Mouse (Mus musculus): ENCODE measurements around the gene Tex38.

The Tex38 gene

GRCm38 (mm10) chr4:115780918-115781317 is at the start of gene Tex38:
Tex38 (minus strand) TSS chr4:115781018.
- in situ Hi-C loops (cut with MboI; ENCODE audit: unreplicated experiment in 2 of 2), result loop anchor here in 1 of 2 experiments (5.0 kb wide), 1 partner anchor 34 kb away; no protein-coding TSS in a partner anchor

DNA sequence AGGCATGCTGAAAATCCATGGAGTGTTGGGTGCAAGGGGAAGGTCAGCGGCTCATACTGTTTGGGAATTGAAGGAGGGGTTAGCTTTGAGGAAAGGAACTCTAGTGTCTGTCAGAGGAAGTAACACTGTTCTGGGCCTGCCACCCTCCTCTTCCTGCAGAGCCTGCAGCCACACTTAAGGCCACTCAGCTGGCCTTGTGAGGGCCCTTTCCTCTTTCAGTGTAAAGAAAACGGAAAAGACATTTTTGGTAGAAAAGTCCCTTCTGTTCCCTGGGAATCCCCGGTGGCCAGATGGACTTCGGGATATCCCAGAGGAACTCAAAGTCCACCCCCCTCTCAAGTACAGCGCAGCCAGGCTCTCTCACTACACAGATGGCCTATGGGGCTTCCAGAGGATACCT is 49.7 kb upstream of the Tex38 start:
- in situ Hi-C loops (cut with MboI; ENCODE audit: unreplicated experiment in 2 of 2), result loop anchor here in 1 of 2 experiments (25.0 kb wide), 1 partner anchor 1243 kb away; no protein-coding TSS in a partner anchor

DNA sequence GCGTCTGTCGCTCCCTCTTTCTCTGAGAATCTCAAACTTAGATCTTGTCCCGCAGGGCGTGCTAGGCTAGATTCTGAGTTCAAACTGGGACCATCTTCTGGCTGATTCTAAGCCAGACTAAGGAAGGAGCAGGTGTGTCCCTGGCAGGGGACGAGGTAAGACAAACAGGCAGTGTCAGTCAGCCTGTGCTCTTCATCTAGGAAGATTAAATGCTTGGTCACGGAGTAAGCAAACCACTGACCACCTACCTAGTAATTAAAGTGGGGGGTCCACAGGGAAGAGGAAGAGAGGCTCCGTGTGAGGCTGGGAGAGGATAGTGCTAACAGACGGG is 47.7 kb upstream of the Tex38 start:
- in situ Hi-C loops (cut with MboI; ENCODE audit: unreplicated experiment in 2 of 2), result loop anchor here (5.0 to 25.0 kb wide), 3 partner anchors 41 to 1241 kb away; partner anchors contain the start of gene Efcab14 (in 1 of the 2)

DNA sequence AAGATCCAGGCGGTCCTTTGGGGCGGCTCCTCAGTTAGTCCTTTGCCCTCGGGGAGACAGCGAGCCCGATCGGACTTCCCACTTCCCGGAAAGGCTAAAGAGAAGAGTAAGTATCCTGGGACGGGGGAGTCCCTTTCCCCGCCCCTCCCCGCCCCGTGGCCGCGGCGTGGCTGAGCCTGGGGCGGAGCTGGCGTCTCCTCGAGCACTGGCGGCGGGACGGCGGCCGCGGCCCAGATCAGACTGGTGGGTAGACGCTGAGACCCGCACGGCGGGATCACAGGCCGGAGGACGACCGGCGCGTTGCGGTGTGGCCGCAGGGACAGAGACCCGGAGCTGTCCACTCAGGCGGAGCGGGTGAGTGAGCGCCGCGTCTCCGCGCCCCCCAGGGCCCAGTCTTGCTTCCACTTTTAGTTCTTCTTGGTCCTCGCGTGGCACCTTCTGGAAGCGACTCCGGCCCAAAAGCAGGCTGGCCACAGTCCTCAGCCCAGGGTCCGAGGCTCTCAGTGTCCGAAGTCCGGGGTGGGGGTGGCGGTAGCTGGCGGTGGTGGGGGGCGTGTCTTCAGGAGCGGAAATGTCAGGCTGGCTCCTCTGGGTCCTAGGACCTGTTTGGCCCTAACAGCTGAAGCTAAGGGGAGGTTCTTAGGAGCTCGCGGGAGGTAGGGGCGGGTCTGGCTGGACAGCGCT is 47.2 kb upstream of the Tex38 start, which contains the start of gene Mob3c:
Gene Mob3c, plus strand, starts transcription at position 205 of the 684 bp plus-strand sequence.
- in situ Hi-C loops (cut with MboI; ENCODE audit: unreplicated experiment in 2 of 2), result loop anchor here (5.0 to 25.0 kb wide), 3 partner anchors 41 to 1241 kb away; partner anchors contain the start of gene Efcab14 (in 1 of the 2)

GRCm38 (mm10) chr4:115827535-115827887 is 46.7 kb upstream of the Tex38 start:
- in situ Hi-C loops (cut with MboI; ENCODE audit: unreplicated experiment in 2 of 2), result loop anchor here (5.0 to 25.0 kb wide), 3 partner anchors 40 to 1240 kb away; partner anchors contain the start of gene Efcab14 (in 1 of the 2)

DNA sequence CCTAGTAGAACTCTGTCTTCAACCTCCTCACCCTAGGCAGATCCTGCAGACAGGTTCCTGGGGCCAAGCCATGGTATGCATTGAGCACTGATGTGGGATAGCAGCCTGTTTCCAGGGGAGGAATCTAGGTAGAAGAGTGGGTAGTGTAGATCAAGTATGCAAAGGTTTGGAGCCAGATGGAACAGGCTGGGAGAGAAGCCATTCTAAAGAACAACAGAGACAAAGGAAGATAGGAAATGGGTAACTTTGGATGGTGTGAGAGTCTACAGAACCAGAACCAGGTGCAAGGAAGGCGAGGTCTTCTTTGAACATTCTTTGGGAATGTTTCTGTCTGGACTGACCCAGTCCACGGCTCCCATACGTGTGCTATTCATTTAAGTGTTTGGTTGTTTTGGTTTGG is 46.2 kb upstream of the Tex38 start:
- in situ Hi-C loops (cut with MboI; ENCODE audit: unreplicated experiment in 2 of 2), result loop anchor here (5.0 to 25.0 kb wide), 3 partner anchors 40 to 1240 kb away; partner anchors contain the start of gene Efcab14 (in 1 of the 2)

- in situ Hi-C loops (cut with MboI; ENCODE audit: unreplicated experiment in 2 of 2), result loop anchor here (5.0 to 25.0 kb wide), 3 partner anchors 38 to 1238 kb away; partner anchors contain the start of gene Efcab14 (in 1 of the 2)
These were observed 44.5 kb upstream of the Tex38 start for GRCm38 (mm10) chr4:115825271-115825670.

DNA sequence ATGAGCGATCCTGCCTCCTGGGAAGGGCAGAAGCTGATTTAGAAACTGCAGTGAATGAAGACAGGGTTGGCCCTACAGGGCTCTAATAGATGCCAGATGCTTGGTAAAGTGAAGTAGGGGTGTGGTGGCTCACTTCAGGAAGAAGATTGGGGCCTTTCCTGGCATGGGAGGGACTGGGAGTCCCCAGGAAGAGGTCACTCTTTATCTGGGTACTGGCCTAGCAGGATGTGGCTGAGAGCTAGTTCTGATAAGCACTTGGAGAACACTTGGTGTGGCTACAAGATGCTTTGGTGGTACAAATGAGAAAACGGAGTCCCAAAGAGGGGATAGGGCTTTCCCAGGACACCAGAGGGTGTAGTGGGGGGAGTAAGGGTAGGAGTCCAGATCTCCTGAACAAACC is 43.4 kb upstream of the Tex38 start:
- in situ Hi-C loops (cut with MboI; ENCODE audit: unreplicated experiment in 2 of 2), result loop anchor here in 1 of 2 experiments (10.0 kb wide), 1 partner anchor 89 kb away; the partner anchor contains the start of gene Efcab14

DNA sequence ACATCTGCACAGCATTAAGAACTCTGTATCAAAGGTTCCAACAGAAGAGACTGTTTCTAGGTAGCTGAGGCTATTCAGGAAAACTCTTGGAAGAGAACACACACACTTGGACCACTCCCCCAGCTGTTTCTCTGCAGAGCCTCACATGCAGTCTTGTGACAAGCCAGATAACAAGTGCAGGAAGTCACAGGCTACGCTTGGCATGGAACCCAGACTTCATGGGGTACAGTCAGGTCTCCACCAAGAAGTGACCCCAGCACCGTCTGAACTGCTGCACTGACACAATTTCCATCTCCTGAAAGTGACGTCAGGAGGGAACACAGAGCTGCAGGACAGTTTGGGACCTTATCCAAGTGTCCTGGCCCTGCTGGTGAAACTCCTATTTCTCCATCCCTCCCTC is 41.1 kb upstream of the Tex38 start:
- in situ Hi-C loops (cut with MboI; ENCODE audit: unreplicated experiment in 2 of 2), result loop anchor here in 1 of 2 experiments (10.0 kb wide), 1 partner anchor 87 kb away; the partner anchor contains the start of gene Efcab14

GRCm38 (mm10) chr4:115821431-115821830 is 40.6 kb upstream of the Tex38 start:
- in situ Hi-C loops (cut with MboI; ENCODE audit: unreplicated experiment in 2 of 2), result loop anchor here in 1 of 2 experiments (10.0 kb wide), 1 partner anchor 87 kb away; the partner anchor contains the start of gene Efcab14

GRCm38 (mm10) chr4:115820944-115821343 is 40.1 kb upstream of the Tex38 start:
- in situ Hi-C loops (cut with MboI; ENCODE audit: unreplicated experiment in 2 of 2), result loop anchor here in 1 of 2 experiments (10.0 kb wide), 1 partner anchor 86 kb away; the partner anchor contains the start of gene Efcab14

DNA sequence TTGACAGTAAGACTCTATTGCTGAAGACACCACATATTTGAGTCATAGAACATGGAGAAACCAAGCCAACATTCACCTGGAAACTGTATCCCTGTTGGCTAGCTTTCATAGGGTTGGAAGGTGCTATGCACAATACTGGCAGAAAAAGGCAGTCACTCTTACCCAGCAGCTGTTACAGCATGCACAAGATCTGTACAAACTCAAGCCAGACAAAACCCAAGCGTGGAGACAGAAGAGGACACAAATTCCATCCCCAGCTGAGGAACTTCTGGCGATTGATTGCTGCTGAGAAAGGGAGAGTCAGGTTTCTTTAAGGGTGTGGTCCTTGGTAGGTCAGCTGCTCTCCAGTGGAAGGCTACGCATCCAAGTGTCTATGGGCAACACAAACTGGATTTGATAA is 39.4 kb upstream of the Tex38 start:
- in situ Hi-C loops (cut with MboI; ENCODE audit: unreplicated experiment in 2 of 2), result loop anchor here in 1 of 2 experiments (10.0 kb wide), 1 partner anchor 85 kb away; the partner anchor contains the start of gene Efcab14

GRCm38 (mm10) chr4:115815606-115816005 is 34.8 kb upstream of the Tex38 start:
- in situ Hi-C loops (cut with MboI; ENCODE audit: unreplicated experiment in 2 of 2), result no loop called here

- in situ Hi-C loops (cut with MboI; ENCODE audit: unreplicated experiment in 2 of 2), result no loop called here
These were observed 31.5 kb upstream of the Tex38 start for GRCm38 (mm10) chr4:115812326-115812725.

DNA sequence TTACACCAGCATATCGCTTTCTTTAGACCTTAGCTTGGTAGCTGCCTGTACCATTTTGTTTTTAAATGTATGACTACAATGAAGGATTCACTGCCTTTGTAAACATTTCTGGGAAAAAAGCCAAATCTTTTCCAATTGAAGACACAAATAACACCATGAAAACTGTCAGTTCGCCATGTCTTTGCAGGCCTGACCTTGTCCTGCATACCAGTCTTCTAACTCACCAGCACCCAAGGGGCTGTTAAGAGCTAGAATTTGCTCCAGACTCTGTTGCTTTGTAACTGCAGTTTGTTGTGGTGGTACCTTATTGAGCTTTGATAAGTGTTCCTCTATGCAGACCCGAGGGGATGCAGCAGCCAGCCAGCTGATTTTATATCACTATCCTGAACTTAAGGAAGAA is 19.2 kb upstream of the Tex38 start:
- in situ Hi-C loops (cut with MboI; ENCODE audit: unreplicated experiment in 2 of 2), result no loop called here

GRCm38 (mm10) chr4:115795360-115795759 is 14.5 kb upstream of the Tex38 start:
- in situ Hi-C loops (cut with MboI; ENCODE audit: unreplicated experiment in 2 of 2), result no loop called here

- in situ Hi-C loops (cut with MboI; ENCODE audit: unreplicated experiment in 2 of 2), result no loop called here
These were observed 10.0 kb upstream of the Tex38 start for GRCm38 (mm10) chr4:115790864-115791263.

- in situ Hi-C loops (cut with MboI; ENCODE audit: unreplicated experiment in 2 of 2), result loop anchor here in 1 of 2 experiments (5.0 kb wide), 1 partner anchor 42 kb away; the partner anchor contains the start of gene Mob3c
These were observed 4.8 kb upstream of the Tex38 start for GRCm38 (mm10) chr4:115785511-115786034.

- in situ Hi-C loops (cut with MboI; ENCODE audit: unreplicated experiment in 2 of 2), result loop anchor here in 1 of 2 experiments (5.0 kb wide), 2 partner anchors 38 to 42 kb away; partner anchors contain the start of gene Mob3c
These were observed 4.1 kb upstream of the Tex38 start, which contains the start of gene Atpaf1 for GRCm38 (mm10) chr4:115784769-115785510. Atpaf1 (plus strand) TSS chr4:115784812.
